Mouse (Mus musculus) thymus, postnatal 36 days (tissue): ENCODE results near the gene Ddx39.

Experiments
- DNase-seq, 2 experiments: peaks; one replicate each; pipeline ENCODE4 v3.0.0; 2022; ENCODE audit warnings: mixed read lengths in 2 of 2

The Ddx39 gene

DNA sequence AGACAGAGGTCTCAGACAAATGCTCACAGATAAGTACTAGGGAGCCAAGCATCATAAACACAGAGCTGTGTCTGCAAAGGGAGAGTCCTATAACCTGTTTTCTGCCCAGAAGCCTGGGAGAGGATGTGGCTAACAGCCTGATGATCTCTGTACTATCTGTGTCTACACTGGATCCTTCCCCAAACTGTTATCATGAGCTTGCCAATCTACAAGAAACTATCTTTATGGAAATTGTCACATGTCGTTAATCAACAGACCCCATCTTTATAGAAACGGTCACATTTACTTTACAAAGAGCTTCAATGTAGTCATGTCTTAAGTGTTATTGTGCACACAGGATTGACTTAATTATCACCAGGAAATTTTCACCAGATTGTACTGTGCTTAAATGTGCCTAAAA is 55.7 kb downstream of the Ddx39 start:
- no peak for DNase-seq

DNA sequence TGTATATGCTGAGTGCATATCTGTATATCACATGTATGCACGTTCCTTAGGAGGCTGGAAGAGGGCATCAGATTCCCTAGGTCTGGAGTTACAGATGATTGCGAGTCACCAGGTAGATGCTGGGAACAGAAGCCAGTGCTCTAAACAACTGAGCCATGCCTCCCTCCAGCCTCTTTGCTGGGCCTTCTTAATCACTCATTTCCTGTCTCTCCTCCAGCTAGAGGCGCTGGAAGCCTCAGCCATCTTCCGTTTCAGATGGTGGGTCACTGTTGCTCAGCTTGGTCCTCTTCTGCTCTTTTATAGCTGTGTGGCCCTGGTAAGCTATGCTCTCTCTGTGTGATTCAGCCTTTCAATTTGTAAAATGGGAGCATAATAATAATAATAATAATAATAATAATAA is 56.8 kb downstream of the Ddx39 start:
- DNase-seq: no peak

DNA sequence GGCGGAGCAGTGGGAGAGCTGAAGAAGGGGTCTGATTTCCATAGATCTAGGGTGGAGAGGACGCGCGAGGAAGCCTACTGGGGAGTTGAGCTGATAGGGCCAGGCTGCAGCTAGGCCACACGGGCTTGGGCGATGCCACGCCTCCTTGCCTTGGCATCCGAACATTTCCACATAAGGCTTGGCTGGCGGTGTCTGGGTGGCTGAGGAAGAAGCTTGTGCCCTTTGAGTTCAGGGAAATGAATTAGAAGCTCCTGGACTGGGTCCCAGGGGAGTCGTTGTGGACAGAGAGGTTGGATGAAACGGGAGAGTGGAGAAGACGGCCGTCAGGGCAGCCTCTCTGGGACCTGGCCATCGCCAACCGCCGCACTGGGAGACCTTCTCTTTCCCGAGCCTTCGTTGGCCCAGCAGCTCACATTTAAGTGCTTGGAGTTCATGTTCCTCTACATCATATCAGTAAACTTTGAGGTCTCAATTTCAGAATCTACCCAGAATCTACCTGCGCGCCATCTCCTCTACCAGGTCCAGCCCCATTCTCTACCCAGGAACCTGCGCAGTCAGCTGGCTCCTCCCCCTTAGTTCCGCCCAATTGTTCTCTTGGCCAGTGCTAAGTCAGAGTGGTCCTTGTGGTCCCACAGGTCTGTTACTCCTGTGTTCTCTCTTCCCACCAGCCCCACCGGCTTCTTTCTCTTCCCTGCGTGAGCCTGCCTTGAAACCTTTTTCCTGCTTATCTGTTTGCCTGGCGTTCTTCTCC is 57.9 kb downstream of the Ddx39 start:
- peak; percentile 47 to 53 for DNase-seq

DNA sequence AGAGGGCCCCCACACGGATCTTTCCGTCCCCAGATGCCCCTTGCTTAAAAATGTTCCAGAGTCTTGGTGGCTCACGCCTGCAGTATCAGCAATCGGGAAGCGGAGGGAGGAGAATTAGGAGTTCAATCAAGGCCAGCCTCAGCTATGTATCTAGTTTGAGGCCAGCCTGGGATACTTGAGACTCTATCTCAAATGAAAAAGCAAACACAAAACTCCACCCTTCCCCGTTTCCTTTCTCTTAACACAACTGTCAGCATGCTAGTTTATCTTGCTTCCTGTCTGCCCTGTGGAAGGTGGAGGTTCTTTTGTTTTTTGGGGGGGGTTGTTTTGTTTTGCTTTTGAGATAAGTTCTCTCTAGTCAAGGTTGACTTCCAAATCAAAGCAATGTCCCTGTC is 58.5 kb downstream of the Ddx39 start:
- no peak for DNase-seq

DNA sequence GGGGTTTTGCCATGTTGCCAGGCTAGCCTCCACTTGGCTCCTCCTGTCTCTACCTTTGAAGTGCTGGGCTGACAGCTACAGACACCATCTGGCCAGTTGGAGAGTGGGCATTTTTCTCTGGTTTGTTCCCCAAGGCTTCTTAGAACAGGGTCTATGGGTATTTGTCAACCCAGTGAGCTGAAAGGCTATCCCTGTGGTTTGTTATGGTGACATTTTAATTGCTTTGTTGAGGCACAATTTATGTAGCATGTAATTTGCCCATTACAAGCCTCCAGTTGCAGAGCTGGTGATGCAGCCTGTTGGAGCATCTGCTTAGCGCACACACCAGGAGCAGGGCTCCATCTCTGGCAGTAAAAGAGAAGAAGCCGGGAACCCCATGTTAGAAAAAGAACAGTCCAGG is 59.2 kb downstream of the Ddx39 start:
- DNase-seq: no peak
